Mouse (Mus musculus): ENCODE data around the gene Mri1. TPM values are rescaled to one million over a fixed set of nuclear protein-coding genes. Genes with fewer than 3 reads are reported as not detected.
"Not testable (repeated sequence)": the region's sequence is repeated elsewhere in the genome, so short reads cannot be mapped to it uniquely, and the experiment has no call there.

Gene Mri1
- 68.9 and 73.2 TPM in 2 replicates for polyA plus RNA-seq (2015; fragmentation: Nextera tagmentation; extraction: Ambion mirVana)

DNA sequence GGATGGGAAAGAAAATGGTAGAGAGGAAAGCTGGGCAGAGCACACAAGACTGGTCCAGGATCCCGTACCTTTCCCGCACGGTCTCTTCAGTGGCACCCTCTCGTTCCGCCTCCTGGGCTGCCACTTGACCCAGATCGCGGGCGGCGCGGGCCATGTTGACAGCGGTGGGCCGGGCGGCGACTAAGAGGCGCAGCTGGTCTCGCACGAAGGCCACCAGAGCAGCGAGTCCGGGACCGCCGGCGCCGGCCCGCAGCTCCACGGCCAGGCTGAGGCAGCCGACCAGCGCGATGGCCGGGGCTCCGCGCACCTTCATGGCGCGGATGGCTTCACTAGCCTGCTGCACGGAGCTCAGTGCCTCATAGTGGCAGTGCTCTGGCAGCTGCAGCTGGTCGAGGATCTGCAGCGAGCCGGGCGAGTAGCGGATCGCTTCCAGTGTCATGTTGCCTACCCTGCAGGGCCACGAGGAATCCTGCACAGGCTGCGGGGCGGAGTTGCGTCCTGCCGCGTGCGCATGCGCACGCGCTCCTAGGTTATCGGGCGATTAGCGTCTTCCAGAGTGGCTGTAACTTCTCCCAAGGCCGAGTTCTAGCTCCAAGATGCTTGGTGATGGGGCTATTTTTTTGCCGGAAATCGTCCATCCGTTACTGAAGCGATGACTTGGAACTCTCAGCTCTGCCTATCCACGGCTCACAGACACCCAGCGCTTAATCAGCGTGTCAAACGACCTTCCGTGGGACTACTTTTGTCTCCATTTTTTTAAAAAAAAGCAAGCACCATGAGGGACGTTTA is at the start of gene Mri1:
Mri1 (minus strand) TSS at position 505 of the 789 bp plus-strand sequence.
- peak within 1 kb of the TSS; percentile 82 for H3K4me3 ChIP-seq (replicated peaks)
- peaks cover 48% of the 10 kb centered on the region for H3K36me3 ChIP-seq
- H3K9ac ChIP-seq = peak within 1 kb of the TSS; percentile 51
- no peaks in the 10 kb centered on the region for H3K27me3 ChIP-seq (replicated peaks)
- H3K27ac ChIP-seq = peak within 1 kb of the TSS; percentile 94
- H3K9me3 ChIP-seq = no peaks in the 10 kb centered on the region
- H3K4me2 ChIP-seq = peak within 1 kb of the TSS; percentile 90
- under 1% methylated on average over 61 of the region's 64 CpGs for WGBS
- peaks cover 15% of the 10 kb centered on the region for H3K4me1 ChIP-seq
- ATAC-seq (ENCODE audit: insufficient read depth, low FRiP score, low read depth) = peak; percentile 85

DNA sequence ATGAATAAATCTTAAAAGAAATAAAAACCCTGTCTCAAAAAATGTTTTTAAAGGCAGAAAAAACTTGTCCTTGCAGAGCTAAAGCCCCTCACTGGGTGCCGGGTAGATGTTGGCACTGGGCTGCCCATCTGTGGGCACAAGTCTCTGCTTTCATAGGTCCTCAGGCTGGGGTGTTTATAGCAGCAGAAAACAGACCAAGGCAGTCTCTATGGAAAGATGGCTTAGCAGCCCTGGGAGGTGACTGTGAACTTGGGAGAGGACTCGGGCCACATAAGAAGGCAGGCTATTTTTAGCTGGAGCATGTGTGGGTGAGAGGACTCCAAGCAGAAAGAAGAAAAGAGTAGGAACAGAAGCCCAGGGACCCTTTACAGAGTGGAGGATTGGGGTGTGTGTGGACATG is 46.8 kb upstream of the Mri1 start:
- H3K27ac ChIP-seq = no peak overlapping the region
- no peaks in the 10 kb centered on the region for H3K4me1 ChIP-seq
- no peaks in the 10 kb centered on the region for H3K27me3 ChIP-seq (replicated peaks)
- no peak for ATAC-seq (ENCODE audit: insufficient read depth, low FRiP score, low read depth)
- H3K9ac ChIP-seq = no peak overlapping the region
- H3K4me2 ChIP-seq = no peak overlapping the region
- H3K9me3 ChIP-seq = no peaks in the 10 kb centered on the region
- WGBS = 63% methylated on average over 2 of the region's 2 CpGs
- H3K4me3 ChIP-seq (replicated peaks) = no peak overlapping the region
- no peaks in the 10 kb centered on the region for H3K36me3 ChIP-seq

DNA sequence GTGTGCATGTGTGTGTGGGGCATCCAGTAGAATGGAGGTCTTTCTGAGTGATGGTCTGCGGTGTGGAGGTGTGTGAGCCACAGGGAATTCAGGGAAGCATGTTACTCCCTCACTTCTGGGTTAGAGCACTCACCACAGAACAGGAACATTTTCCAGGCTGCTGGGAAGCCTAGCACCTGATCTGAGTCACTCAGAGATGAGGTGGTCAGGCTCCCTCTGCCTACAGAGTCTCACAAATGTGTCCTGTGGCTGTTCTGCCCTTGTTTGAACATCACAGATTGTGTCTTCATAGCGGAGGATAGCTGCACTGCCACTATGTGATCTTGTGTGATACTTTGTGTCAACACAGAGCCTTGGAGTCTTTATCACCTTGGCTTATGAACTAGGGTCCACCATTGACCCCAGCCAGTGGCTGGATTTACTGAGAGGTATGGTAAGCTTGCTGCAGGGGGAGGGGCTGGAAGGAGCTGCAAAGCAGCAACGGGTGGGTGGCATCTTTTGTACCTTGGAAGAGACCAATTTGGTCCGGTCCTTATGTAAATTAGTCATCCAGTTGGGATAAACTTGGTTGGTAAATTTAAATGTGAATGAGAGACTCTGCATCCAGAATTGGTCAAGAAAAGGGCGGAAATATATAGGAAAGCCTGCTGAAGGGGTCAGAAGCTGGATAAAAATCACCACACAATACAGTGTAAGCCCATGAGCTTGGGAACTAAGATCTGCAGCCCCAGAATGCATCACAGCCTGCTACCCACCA is 40.1 kb upstream of the Mri1 start:
- 64% methylated on average over 5 of the region's 5 CpGs for whole genome bisulfite sequencing
- no peaks in the 10 kb centered on the region for H3K27me3 ChIP-seq (replicated peaks)
- H3K36me3 ChIP-seq = no peaks in the 10 kb centered on the region
- H3K4me2 ChIP-seq = no peak overlapping the region
- H3K9ac ChIP-seq = no peak overlapping the region
- ATAC-seq (ENCODE audit: insufficient read depth, low FRiP score, low read depth) = no peak
- H3K4me3 ChIP-seq (replicated peaks) = no peak overlapping the region
- no peaks in the 10 kb centered on the region for H3K4me1 ChIP-seq
- no peaks in the 10 kb centered on the region for H3K9me3 ChIP-seq
- H3K27ac ChIP-seq = no peak overlapping the region

DNA sequence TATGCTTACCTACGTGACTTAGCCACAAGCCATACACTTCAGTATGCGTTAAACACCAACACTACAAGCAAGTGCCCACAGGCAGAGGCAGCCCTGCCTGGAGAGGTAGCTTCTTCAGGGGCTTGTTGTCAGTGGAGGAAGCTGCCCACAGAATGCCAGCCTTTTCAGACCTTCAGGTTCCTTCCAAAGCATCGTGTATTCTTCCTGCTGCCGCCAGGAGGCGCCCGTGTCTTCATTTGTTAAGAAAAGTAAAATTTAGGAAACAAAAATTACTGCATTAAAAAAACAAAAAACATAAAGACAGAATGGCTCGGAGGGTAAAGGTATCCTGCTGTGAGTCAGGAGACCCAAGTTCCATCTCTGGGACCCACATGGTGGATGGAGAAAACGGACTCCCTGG is 34.6 kb upstream of the Mri1 start:
- 21% methylated on average over 8 of the region's 8 CpGs for WGBS

DNA sequence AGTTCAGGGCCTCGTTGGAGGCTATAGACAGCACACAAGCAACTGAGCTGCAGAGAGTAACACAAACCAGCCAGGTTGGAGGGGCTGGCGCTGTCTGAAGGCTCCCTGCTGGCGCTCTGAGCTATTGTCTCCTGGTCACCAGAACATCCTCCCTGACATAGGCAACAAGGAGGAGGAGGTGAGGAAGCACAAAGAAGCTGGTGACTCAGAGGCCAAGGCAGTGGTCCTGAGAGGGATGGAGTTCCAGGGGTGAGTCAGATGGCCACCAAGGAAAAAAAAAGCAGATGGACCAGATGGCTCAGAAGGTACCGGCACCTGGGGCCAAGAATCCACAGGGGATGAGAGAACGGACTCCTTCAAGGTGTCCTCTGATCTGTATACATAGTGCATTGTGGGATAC is 34.0 kb upstream of the Mri1 start:
- no peaks in the 10 kb centered on the region for H3K9me3 ChIP-seq
- no peak overlapping the region for H3K9ac ChIP-seq
- no peak overlapping the region for H3K27ac ChIP-seq
- H3K4me2 ChIP-seq = no peak overlapping the region
- no peak for ATAC-seq (ENCODE audit: insufficient read depth, low FRiP score, low read depth)
- no peaks in the 10 kb centered on the region for H3K27me3 ChIP-seq (replicated peaks)
- WGBS = 71% methylated on average over 5 of the region's 5 CpGs
- no peak overlapping the region for H3K4me3 ChIP-seq (replicated peaks)
- no peaks in the 10 kb centered on the region for H3K36me3 ChIP-seq
- H3K4me1 ChIP-seq = no peaks in the 10 kb centered on the region

More for the DNA sequence above, 34.6 kb upstream of the Mri1 start:
- no peak overlapping the region for H3K27ac ChIP-seq
- ATAC-seq (ENCODE audit: insufficient read depth, low FRiP score, low read depth) = no peak
- H3K9ac ChIP-seq = no peak overlapping the region
- no peak overlapping the region for H3K4me3 ChIP-seq (replicated peaks)
- H3K4me2 ChIP-seq = no peak overlapping the region
- no peaks in the 10 kb centered on the region for H3K36me3 ChIP-seq
- no peaks in the 10 kb centered on the region for H3K9me3 ChIP-seq
- no peaks in the 10 kb centered on the region for H3K27me3 ChIP-seq (replicated peaks)
- no peaks in the 10 kb centered on the region for H3K4me1 ChIP-seq

DNA sequence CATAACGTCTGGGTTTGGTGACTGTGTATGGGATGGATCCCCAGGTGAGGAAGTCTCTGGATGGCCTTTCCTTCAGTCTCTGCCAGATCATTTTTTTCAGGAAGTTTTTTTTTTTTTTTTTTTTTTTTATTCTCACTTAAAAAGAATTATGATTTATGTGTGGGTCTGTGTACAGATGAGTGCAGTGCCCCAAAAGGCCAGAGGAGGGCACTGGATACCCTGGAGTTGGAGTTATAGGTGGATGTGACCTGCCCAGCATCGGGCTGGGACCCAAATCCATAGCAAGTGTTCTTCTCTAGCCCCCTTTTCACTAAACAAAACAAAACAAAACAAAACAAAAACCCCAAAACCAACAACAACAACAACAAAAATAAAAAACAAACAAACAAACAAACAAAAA is 31.8 kb upstream of the Mri1 start:
- no peak overlapping the region for H3K9ac ChIP-seq
- no peaks in the 10 kb centered on the region; the same call in 1 of the 2 replicates for H3K4me1 ChIP-seq
- H3K4me3 ChIP-seq (replicated peaks) = no peak overlapping the region
- no peaks in the 10 kb centered on the region for H3K9me3 ChIP-seq
- 56% methylated on average over 2 of the region's 2 CpGs for WGBS
- no peak overlapping the region for H3K27ac ChIP-seq
- ATAC-seq (ENCODE audit: insufficient read depth, low FRiP score, low read depth) = no peak
- no peak overlapping the region for H3K4me2 ChIP-seq
- no peaks in the 10 kb centered on the region for H3K36me3 ChIP-seq
- H3K27me3 ChIP-seq (replicated peaks) = no peaks in the 10 kb centered on the region

DNA sequence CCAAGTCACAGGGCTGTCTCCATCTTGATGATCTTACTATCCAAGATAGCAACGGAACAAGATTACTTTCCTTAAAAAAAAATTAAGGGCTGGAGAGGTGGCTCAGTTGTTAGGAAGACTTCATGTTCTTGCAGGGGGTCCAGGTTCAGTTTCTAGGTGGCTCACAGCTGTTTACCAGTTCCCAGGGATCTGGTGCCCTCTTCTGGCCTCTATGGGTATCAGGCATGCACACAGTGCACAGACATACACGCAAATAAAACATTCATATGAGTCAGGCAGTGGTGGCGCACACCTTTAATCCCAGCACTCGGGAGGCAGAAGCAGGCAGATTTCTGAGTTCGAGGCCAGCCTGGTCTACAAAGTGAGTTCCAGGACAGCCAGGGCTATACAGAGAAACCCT is 28.5 kb upstream of the Mri1 start:
- not testable (repeated sequence) for H3K4me2 ChIP-seq; H3K4me3 ChIP-seq (replicated peaks); H3K27ac ChIP-seq; H3K4me1 ChIP-seq; ATAC-seq (ENCODE audit: insufficient read depth, low FRiP score, low read depth); H3K9me3 ChIP-seq; H3K9ac ChIP-seq; H3K27me3 ChIP-seq (replicated peaks); H3K36me3 ChIP-seq
- WGBS = 52% methylated on average over 5 of the region's 5 CpGs

DNA sequence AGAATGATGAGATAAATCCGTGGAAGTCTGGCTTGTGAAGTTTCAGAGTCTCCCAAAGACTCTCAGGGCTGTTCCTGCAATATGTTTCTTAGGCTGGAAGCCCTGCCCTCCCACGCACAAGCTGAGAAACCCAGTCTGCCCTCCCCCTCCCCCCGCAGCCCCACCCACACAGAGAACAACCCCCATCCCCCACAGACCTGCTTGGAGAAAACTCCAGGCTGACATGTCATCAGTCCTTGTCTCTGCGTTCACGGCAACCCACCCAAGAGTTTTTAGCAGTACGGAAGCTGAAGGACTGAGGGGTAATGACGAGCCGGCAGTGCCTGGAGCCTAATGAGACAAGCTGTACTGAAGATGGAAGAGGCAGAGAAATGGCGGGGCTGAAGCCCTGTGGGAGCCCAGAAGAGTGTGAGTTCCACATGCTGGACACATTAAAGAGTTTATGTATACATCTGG is 27.5 kb upstream of the Mri1 start:
- Histone ChIP-seq H3K4me1 (no peaks in the 10 kb centered on the region; the same call in 1 of the 2 replicates), H3K4me2 (peak overlapping the region; percentile 40), H3K9ac (no peak overlapping the region), H3K27me3 (replicated peaks) (no peaks in the 10 kb centered on the region), H3K36me3 (no peaks in the 10 kb centered on the region), H3K27ac (peak overlapping the region; percentile 55), H3K9me3 (no peaks in the 10 kb centered on the region), H3K4me3 (replicated peaks) (peak overlapping the region; percentile 14)
- ATAC-seq (ENCODE audit: insufficient read depth, low FRiP score, low read depth) = no peak; the same call in 1 of the 2 replicates
- WGBS = 13% methylated on average over 9 of the region's 9 CpGs

DNA sequence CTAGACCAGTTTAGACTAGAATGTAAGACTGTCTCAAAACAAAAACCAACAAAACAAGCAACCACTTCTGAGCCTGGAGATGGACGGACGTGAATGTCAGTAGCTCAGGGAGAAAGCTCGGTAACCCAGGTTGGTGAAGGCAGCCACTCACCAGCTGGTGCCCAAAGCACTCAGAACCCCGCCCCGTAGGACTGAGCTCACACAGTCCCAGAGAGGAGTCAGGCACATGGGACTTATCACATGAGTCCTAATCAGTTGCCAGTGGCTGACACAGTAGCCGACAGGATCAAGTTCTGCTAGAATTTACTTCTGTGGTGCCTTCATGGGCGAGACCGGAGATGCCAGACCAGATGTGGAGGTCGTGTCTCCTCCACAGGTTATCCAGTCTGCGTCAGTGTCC is 23.7 kb upstream of the Mri1 start:
- no peak overlapping the region for H3K9ac ChIP-seq
- no peaks in the 10 kb centered on the region for H3K36me3 ChIP-seq
- no peaks in the 10 kb centered on the region; the same call in 1 of the 2 replicates for H3K4me1 ChIP-seq
- H3K27ac ChIP-seq = no peak overlapping the region
- no peak for ATAC-seq (ENCODE audit: insufficient read depth, low FRiP score, low read depth)
- no peak overlapping the region for H3K4me2 ChIP-seq
- H3K4me3 ChIP-seq (replicated peaks) = no peak overlapping the region
- H3K27me3 ChIP-seq (replicated peaks) = no peaks in the 10 kb centered on the region
- H3K9me3 ChIP-seq = no peaks in the 10 kb centered on the region
- WGBS = 68% methylated on average over 10 of the region's 10 CpGs

DNA sequence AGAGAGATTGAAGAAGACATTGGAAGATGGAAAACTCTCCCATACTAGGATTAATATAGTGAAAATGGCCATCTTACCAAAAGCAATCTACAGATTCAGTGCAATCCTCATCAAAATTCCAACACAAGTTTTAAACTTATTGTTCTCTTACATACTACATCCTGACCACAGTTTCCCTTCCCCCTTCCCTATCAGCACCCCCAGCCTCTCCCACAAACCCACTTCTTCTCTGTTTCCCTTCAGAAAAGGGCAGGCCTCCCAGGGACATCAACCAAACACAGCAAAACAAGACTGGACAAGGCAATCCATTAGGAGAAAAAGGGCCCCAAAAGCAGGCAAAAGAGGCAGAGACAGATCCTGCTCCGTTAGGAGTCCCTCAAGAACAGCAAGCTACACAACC is 19.3 kb upstream of the Mri1 start:
- Histone ChIP-seq H3K4me3 (replicated peaks) (no peak overlapping the region), H3K9ac (no peak overlapping the region), H3K27ac (no peak overlapping the region), H3K36me3 (no peaks in the 10 kb centered on the region), H3K4me1 (no peaks in the 10 kb centered on the region), H3K9me3 (no peaks in the 10 kb centered on the region), H3K4me2 (no peak overlapping the region), H3K27me3 (replicated peaks) (no peaks in the 10 kb centered on the region)
- ATAC-seq (ENCODE audit: insufficient read depth, low FRiP score, low read depth) = no peak
- 52% methylated on average over 1 of the region's 1 CpGs for WGBS

DNA sequence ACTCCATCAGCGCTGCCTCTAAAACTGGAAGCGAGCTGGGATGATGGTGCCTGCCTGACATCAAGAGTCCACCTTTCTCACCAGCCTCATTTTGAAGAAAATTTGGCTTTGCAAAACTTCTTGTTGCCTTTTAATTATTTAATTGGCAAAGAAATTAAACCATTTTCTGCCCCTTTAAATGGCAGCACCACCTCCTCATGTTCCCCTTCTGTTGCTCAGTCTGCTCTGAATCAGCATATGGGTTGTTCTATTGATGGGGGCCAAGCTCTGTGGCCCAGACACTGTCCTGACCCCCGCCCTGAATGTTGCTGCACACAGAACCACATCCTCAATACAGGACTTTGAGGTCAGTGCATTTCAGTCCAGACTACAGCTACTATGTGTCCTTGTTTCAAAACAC is 16.8 kb upstream of the Mri1 start:
- no peaks in the 10 kb centered on the region for H3K9me3 ChIP-seq

DNA sequence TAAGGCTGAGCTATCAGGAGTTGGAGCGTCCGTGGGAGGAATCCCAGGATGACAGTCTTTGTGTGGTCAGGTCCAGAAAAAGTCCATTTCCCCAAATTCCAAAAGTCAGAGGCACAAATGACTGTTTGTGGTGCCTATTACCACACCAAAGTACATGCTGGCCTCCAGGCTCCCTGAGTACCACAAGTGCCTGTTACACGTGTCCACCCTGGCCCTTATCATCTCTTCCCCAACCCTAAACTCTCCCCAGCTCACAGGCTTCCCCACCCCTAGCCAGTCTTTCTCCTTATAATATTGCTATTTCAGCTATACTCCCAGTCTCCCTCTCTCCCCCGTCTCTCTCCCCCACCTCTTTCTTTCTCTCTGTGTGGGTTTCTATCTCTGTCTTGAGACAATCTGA is 15.2 kb upstream of the Mri1 start:
- Histone ChIP-seq H3K4me3 (replicated peaks) (no peak overlapping the region), H3K4me1 (peaks cover 3% of the 10 kb centered on the region; the same call in 1 of the 2 replicates), H3K36me3 (no peaks in the 10 kb centered on the region), H3K9ac (no peak overlapping the region), H3K9me3 (no peaks in the 10 kb centered on the region), H3K4me2 (no peak overlapping the region), H3K27me3 (replicated peaks) (no peaks in the 10 kb centered on the region), H3K27ac (no peak overlapping the region)
- WGBS = 80% methylated on average over 4 of the region's 4 CpGs
- no peak for ATAC-seq (ENCODE audit: insufficient read depth, low FRiP score, low read depth)

More for the DNA sequence above, 16.8 kb upstream of the Mri1 start:
- Histone ChIP-seq H3K36me3 (no peaks in the 10 kb centered on the region), H3K9ac (no peak overlapping the region), H3K27me3 (replicated peaks) (no peaks in the 10 kb centered on the region), H3K27ac (no peak overlapping the region), H3K4me2 (no peak overlapping the region), H3K4me1 (peaks cover 3% of the 10 kb centered on the region; the same call in 1 of the 2 replicates), H3K4me3 (replicated peaks) (no peak overlapping the region)
- no peak for ATAC-seq (ENCODE audit: insufficient read depth, low FRiP score, low read depth)
- WGBS = 80% methylated on average over 3 of the region's 3 CpGs
